Mouse (Mus musculus) limb, embryonic 15.5 days (tissue): Measurements from ENCODE around the gene Epb41l5. TPM values are rescaled to one million over a fixed set of nuclear protein-coding genes. Genes with fewer than 3 reads are reported as not detected.

Source experiments
- ATAC-seq: fragments of 200-750 bp; cut with Nextera tagmentation; 2 replicates; pipeline ENCODE4 v1.8.0; 2017; ENCODE audit warnings: low read depth, moderate TSS enrichment; ENCODE audit not compliant: insufficient number of reproducible peaks, low FRiP score, low TSS enrichment
- H3K27ac ChIP-seq: fragments of 300-500 bp; sonication (generic); 2 replicates; pipeline ENCODE4 v1.5.1; 2015; ENCODE audit warnings: moderate library complexity, mild to moderate bottlenecking, inconsistent platforms
- H3K27me3 ChIP-seq: fragments of 300-500 bp; sonication (generic); 2 replicates; pipeline ENCODE4 v1.6.1; 2015; ENCODE audit warnings: inconsistent platforms
- H3K36me3 ChIP-seq: fragments of 300-500 bp; sonication (generic); 2 replicates; pipeline ENCODE4 v1.6.1; 2015; ENCODE audit warnings: inconsistent platforms
- H3K4me1 ChIP-seq: fragments of 300-500 bp; sonication (generic); 2 replicates; pipeline ENCODE4 v1.6.1; 2015; ENCODE audit warnings: inconsistent platforms
- H3K4me2 ChIP-seq: fragments of 300-500 bp; sonication (generic); 2 replicates; pipeline ENCODE4 v1.6.1; 2015; ENCODE audit warnings: mild to moderate bottlenecking, inconsistent platforms
- H3K4me3 ChIP-seq: fragments of 300-500 bp; sonication (generic); 2 replicates; pipeline ENCODE4 v1.5.1; 2015; ENCODE audit warnings: mild to moderate bottlenecking, inconsistent platforms
- H3K9ac ChIP-seq: fragments of 300-500 bp; sonication (generic); 2 replicates; pipeline ENCODE4 v1.6.1; 2015; ENCODE audit warnings: inconsistent platforms
- H3K9me3 ChIP-seq: fragments of 300-500 bp; sonication (generic); 2 replicates; pipeline ENCODE4 v1.6.1; 2016; ENCODE audit warnings: inconsistent platforms
- WGBS: fragments of 180-500 bp; shearing (Covaris S2); methylation state at CpG from one replicate; pipeline ENCODE4 v1.1.7; 2015; 5-methylcytosine and 5-hydroxymethylcytosine counted together
- polyA plus RNA-seq: library from polyadenylated mRNA; unstranded; fragments of >200 nt; fragmentation: Nextera tagmentation; extraction: Ambion mirVana; gene quantifications from 2 replicates; pipeline ENCODE4 v1.2.1, GENCODE M21; 2015

Gene Epb41l5
- polyA plus RNA-seq, 1 experiment from 2014 or later, result 13.7 TPM

GRCm38 (mm10) chr1:119584974-119585373 lies 63.8 kb downstream of the Epb41l5 start:
- no peak overlapping the region for H3K9ac ChIP-seq
- no peaks in the 10 kb centered on the region for H3K36me3 ChIP-seq
- no peaks in the 10 kb centered on the region for H3K4me1 ChIP-seq
- no peaks in the 10 kb centered on the region for H3K27me3 ChIP-seq
- H3K27ac ChIP-seq, result no peak overlapping the region
- no peaks in the 10 kb centered on the region for H3K9me3 ChIP-seq
- no peak overlapping the region for H3K4me3 ChIP-seq
- 75% methylated on average over 2 of the region's 2 CpGs for WGBS
- no peak overlapping the region for H3K4me2 ChIP-seq
- ATAC-seq, result no peak

GRCm38 (mm10) chr1:119570134-119570533 lies 78.7 kb downstream of the Epb41l5 start:
- Histone ChIP-seq H3K27ac (no peak overlapping the region), H3K9me3 (no peaks in the 10 kb centered on the region), H3K27me3 (no peaks in the 10 kb centered on the region), H3K4me1 (no peaks in the 10 kb centered on the region), H3K36me3 (no peaks in the 10 kb centered on the region; the same call in 1 of the 2 replicates), H3K4me2 (no peak overlapping the region), H3K9ac (no peak overlapping the region), H3K4me3 (no peak overlapping the region)
- ATAC-seq, result no peak
- 38% methylated on average over 1 of the region's 1 CpGs for WGBS

- WGBS, result 90% methylated on average over 4 of the region's 4 CpGs
- no peaks in the 10 kb centered on the region; the same call in 1 of the 2 replicates for H3K36me3 ChIP-seq
- no peak for ATAC-seq
Observed at GRCm38 (mm10) chr1:119565531-119565930, 83.3 kb downstream of the Epb41l5 start.

GRCm38 (mm10) chr1:119557641-119558395 lies 91.0 kb downstream of the Epb41l5 start:
- Histone ChIP-seq H3K36me3 (no peaks in the 10 kb centered on the region), H3K27me3 (no peaks in the 10 kb centered on the region), H3K4me3 (no peak overlapping the region), H3K9me3 (no peaks in the 10 kb centered on the region), H3K4me1 (no peaks in the 10 kb centered on the region), H3K4me2 (no peak overlapping the region), H3K27ac (no peak overlapping the region), H3K9ac (no peak overlapping the region)
- 93% methylated on average over 4 of the region's 4 CpGs for WGBS
- ATAC-seq, result no peak

More at GRCm38 (mm10) chr1:119565531-119565930, 83.3 kb downstream of the Epb41l5 start:
- Histone ChIP-seq H3K9me3 (no peaks in the 10 kb centered on the region), H3K9ac (no peak overlapping the region), H3K27ac (no peak overlapping the region), H3K4me2 (no peak overlapping the region), H3K27me3 (no peaks in the 10 kb centered on the region), H3K4me3 (no peak overlapping the region), H3K4me1 (no peaks in the 10 kb centered on the region)

- 77% methylated on average over 5 of the region's 5 CpGs for WGBS
- Histone ChIP-seq H3K4me1 (no peaks in the 10 kb centered on the region), H3K27me3 (no peaks in the 10 kb centered on the region), H3K9ac (no peak overlapping the region), H3K36me3 (no peaks in the 10 kb centered on the region), H3K4me3 (no peak overlapping the region), H3K9me3 (no peaks in the 10 kb centered on the region), H3K4me2 (no peak overlapping the region), H3K27ac (no peak overlapping the region)
- ATAC-seq, result no peak
Observed at GRCm38 (mm10) chr1:119555651-119556050, 93.1 kb downstream of the Epb41l5 start.

- H3K4me1 ChIP-seq, result no peaks in the 10 kb centered on the region
- H3K4me3 ChIP-seq, result no peak overlapping the region
- ATAC-seq, result no peak
- no peaks in the 10 kb centered on the region for H3K36me3 ChIP-seq
- H3K9ac ChIP-seq, result no peak overlapping the region
- H3K9me3 ChIP-seq, result no peaks in the 10 kb centered on the region
- no peak overlapping the region for H3K4me2 ChIP-seq
- WGBS, result 91% methylated on average over 1 of the region's 1 CpGs
- H3K27ac ChIP-seq, result no peak overlapping the region
- H3K27me3 ChIP-seq, result no peaks in the 10 kb centered on the region
Observed at GRCm38 (mm10) chr1:119551651-119552050, 97.1 kb downstream of the Epb41l5 start.

- Histone ChIP-seq H3K4me3 (no peak overlapping the region), H3K9ac (no peak overlapping the region), H3K9me3 (no peaks in the 10 kb centered on the region), H3K4me2 (no peak overlapping the region), H3K27me3 (no peaks in the 10 kb centered on the region), H3K36me3 (no peaks in the 10 kb centered on the region), H3K4me1 (no peaks in the 10 kb centered on the region), H3K27ac (no peak overlapping the region)
- no peak for ATAC-seq
- 91% methylated on average over 2 of the region's 2 CpGs for WGBS
Observed at GRCm38 (mm10) chr1:119550064-119550463, 98.7 kb downstream of the Epb41l5 start.

- no peak overlapping the region for H3K4me2 ChIP-seq
- H3K9ac ChIP-seq, result no peak overlapping the region
- 93% methylated on average over 7 of the region's 7 CpGs for WGBS
- H3K9me3 ChIP-seq, result no peaks in the 10 kb centered on the region
- H3K36me3 ChIP-seq, result no peaks in the 10 kb centered on the region
- no peak overlapping the region for H3K4me3 ChIP-seq
- no peak for ATAC-seq
- H3K27ac ChIP-seq, result no peak overlapping the region
- H3K27me3 ChIP-seq, result no peaks in the 10 kb centered on the region
- no peaks in the 10 kb centered on the region for H3K4me1 ChIP-seq
Observed at GRCm38 (mm10) chr1:119549327-119549689, 99.5 kb downstream of the Epb41l5 start.

- H3K36me3 ChIP-seq, result no peaks in the 10 kb centered on the region
- H3K9me3 ChIP-seq, result no peaks in the 10 kb centered on the region
- no peaks in the 10 kb centered on the region for H3K4me1 ChIP-seq
- no peak for ATAC-seq
- H3K4me2 ChIP-seq, result no peak overlapping the region
- no peaks in the 10 kb centered on the region for H3K27me3 ChIP-seq
- H3K4me3 ChIP-seq, result no peak overlapping the region
- H3K27ac ChIP-seq, result no peak overlapping the region
- no peak overlapping the region for H3K9ac ChIP-seq
- 68% methylated on average over 7 of the region's 7 CpGs for WGBS
Observed at GRCm38 (mm10) chr1:119548668-119549326, 100.0 kb downstream of the Epb41l5 start.

GRCm38 (mm10) chr1:119546490-119546889 lies 102.3 kb downstream of the Epb41l5 start:
- no peaks in the 10 kb centered on the region for H3K4me1 ChIP-seq
- H3K9me3 ChIP-seq, result no peaks in the 10 kb centered on the region
- no peak overlapping the region for H3K27ac ChIP-seq
- H3K36me3 ChIP-seq, result no peaks in the 10 kb centered on the region
- H3K4me3 ChIP-seq, result no peak overlapping the region
- no peak for ATAC-seq
- H3K4me2 ChIP-seq, result no peak overlapping the region
- no peaks in the 10 kb centered on the region for H3K27me3 ChIP-seq
- no peak overlapping the region for H3K9ac ChIP-seq
- 85% methylated on average over 3 of the region's 3 CpGs for WGBS

DNA sequence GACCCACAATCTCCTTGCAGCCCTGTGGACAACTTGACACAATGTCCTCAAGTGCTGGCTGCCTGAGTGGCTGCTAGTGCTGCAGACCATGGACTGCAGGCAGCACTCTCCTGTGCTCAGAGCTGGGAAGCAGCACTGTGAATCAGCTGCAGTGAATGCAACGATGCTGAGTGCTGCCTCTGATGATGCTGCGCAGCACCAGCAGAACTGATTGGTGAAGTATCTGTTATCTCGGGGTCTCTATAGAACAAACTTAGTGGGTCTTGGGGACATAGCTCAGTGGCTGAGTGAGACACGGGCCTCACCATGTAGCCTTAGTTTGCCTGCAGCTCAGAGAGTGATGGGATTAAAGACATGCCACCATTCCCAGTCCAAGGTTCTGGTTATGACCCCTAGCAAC lies 103.1 kb downstream of the Epb41l5 start:
- H3K27ac ChIP-seq, result no peak overlapping the region
- H3K27me3 ChIP-seq, result no peaks in the 10 kb centered on the region
- no peak overlapping the region for H3K4me3 ChIP-seq
- WGBS, result 90% methylated on average over 4 of the region's 4 CpGs
- no peaks in the 10 kb centered on the region for H3K4me1 ChIP-seq
- no peak overlapping the region for H3K4me2 ChIP-seq
- ATAC-seq, result no peak
- no peaks in the 10 kb centered on the region for H3K36me3 ChIP-seq
- H3K9ac ChIP-seq, result no peak overlapping the region
- no peaks in the 10 kb centered on the region for H3K9me3 ChIP-seq

GRCm38 (mm10) chr1:119545164-119545563 lies 103.6 kb downstream of the Epb41l5 start:
- Histone ChIP-seq H3K4me2 (no peak overlapping the region), H3K9ac (no peak overlapping the region), H3K4me3 (no peak overlapping the region), H3K9me3 (no peaks in the 10 kb centered on the region), H3K36me3 (no peaks in the 10 kb centered on the region), H3K27me3 (no peaks in the 10 kb centered on the region), H3K27ac (no peak overlapping the region), H3K4me1 (no peaks in the 10 kb centered on the region)
- WGBS, result 72% methylated on average over 2 of the region's 2 CpGs
- no peak for ATAC-seq
